Mouse (Mus musculus) urinary bladder, adult 2 months (tissue): ENCODE measurements around the gene Cradd. TPM values are rescaled to one million over a fixed set of nuclear protein-coding genes. Genes with fewer than 3 reads are reported as not detected.

Experiments
- DNase-seq: peaks from one replicate; pipeline ENCODE4 v3.0.0; 2022; ENCODE audit warnings: low spot score
- polyA plus RNA-seq: library from polyadenylated mRNA; depleted of rRNA; stranded (reverse); fragments of >200 nt; gene quantifications from 2 replicates; pipeline ENCODE4 v1.2.3, GENCODE M21; 2012; rRNA removed

The Cradd gene
- 10.7 and 11.4 TPM in 2 replicates for polyA plus RNA-seq

- peak; percentile 60 for DNase-seq
Measured at GRCm38 (mm10) chr10:95323393-95324277, at the start of gene Cradd. TSS of gene Cradd (minus strand) at chr10:95324133.

GRCm38 (mm10) chr10:95373340-95373739, 49.4 kb upstream of the Cradd start:
- no peak for DNase-seq

DNA sequence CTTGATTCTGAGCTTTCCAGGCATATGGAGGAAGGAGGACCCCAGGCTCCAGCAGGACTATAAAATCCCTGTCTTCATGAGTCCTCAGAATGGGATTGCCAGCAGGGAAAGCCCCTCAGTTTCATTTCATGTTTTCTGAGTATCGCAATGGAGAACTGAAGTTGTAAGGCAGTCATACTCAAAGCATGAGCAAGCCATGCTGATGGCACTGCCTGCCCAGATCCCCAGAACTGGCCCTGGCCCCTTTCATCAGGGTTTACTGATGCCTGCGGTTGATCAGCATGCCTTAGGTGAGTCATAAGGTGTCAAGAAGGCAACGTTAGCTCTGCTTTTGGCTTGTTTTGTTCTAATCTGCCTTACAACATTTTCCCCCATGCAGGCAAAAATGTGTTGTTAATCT, 48.0 kb upstream of the Cradd start:
- DNase-seq = no peak

DNA sequence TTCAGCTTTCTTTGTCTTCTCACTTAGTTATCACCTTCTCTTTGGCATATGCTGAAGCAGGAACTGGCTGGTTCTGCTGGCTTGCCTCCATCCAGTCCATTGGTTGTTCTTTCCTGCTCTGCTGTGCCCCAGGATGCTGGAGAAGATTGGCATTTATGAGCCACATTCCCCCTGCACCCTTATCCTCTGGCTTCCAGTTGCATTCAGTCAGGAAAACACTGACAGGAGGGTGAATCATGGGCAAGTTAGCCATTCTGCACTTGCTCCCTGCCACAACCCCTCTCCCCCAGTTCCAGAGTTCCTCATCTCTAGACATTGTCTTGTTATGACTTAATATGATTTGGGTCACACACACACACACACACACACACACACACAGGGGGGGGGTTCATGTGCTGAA, 45.3 kb upstream of the Cradd start:
- DNase-seq = no peak

DNA sequence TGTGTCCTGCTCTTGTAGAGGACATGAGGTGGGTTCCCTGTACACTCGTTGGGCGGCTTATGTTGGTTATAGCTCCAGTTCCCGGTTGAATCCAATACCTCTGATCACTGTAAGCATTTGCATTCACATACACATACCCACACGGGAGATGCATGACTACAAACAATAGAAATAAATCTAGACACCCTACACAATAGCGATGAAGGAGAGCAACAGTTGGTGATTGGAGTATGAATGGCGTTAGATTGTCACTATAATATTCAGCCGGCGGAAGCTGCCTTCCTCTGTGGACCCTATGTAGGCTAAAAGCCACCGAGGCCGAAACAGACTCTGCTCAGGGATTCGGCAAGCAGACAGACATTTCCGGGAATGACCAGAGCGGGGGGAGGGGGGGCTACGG, 44.2 kb upstream of the Cradd start:
- DNase-seq = no peak

DNA sequence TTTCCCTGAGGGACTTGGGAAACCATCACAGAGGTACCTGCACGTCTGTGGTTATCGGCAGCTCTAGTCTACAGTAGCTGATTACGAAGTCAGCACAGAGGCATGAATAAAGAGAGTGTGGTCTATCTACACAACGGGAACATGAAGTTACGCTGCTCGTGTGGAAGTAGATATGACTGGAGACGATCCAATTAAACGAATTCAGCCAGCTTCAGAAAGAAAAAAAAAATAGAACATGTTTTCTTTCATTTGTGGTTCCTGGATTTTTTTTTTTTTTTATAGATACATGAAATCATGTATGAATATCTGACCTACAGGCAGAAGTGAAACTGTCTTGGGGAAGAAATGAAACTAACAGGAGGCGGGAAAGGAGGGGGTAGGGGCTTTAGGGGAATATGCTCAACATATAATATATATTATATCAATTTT, 43.7 kb upstream of the Cradd start:
- no peak for DNase-seq

DNA sequence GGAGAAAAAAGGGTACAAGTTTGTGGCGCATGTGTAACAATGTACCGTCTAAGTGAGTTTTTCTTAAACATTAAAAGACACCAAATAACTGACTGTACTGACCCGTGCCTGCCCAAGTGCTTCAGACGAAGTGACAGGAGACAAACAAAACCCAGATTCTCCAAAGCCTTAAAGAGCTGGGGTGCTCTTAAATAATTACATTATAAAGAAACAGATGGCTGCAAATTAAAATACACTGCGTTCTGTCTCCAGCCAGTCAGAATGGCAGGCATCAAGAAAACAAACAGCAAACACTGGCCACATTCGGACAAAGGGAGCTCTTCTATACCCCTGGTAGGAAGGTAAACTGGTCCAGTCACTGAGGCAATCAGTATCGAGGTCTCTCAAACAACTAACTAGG, 43.3 kb upstream of the Cradd start:
- DNase-seq = no peak

GRCm38 (mm10) chr10:95362326-95362725, 38.4 kb upstream of the Cradd start:
- no peak for DNase-seq

DNA sequence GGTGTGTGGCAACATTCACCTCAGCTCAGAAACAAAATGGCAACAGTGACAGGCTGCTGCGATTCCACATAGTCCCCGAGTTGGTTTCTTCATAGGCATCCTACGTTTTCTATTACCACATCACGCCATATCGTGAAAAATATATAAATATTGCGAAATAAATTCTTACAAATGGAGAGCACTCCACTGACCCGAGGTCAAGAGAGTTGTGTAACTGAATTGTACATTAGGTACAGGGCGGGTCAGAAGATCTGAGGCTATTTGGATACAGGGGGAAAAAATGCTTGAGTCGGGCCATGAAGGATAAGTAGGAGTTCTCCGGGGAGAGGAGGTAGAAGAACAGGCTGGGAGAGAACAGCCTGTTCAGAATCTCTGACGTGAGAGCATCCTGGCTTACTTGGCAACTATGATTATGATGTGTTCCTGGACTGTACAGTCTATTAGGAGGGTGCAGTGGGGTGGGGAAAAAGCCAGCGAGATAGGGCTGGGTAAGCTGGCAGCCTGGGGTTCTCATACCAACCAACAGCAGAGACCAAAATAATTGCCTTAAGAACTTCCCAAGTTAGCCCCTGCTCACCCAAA, 37.4 kb upstream of the Cradd start:
- DNase-seq = no peak

DNA sequence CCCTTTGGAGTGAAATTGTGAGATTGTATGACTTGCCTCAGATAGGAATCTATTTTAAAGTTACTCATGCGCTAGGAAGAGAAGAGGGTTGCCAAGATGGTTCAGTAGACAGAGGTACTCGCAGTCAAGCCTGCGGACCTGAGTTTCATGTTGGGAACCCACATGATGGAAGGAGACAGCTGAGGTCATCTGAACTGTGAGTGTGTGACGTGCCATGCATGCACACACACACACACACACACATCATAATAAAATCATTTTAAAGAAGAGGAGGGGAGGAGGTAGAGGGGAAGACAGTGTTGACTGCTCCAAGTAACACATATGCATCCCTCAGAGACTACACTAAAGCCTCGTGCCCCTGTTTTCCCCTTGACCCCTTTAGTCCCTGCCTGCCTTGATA, 36.1 kb upstream of the Cradd start:
- DNase-seq = no peak

DNA sequence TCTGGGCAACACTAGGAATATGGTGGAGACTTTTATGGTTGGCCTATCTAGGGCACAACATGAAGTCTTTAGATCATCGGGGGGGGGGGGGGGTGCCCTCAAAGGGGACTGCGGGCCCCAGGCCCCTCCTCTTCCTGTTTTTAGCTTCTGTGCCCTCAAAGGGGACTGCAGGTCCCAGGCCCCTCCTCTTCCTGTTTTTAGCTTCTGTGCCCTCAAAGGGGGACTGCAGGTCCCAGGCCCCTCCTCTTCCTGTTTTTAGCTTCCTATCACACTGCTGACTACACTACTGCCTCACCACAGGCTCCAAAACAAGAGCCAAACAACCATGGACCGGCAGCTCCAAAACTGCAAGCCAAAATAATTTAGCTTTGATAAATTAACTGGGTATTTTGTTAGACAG, 33.8 kb upstream of the Cradd start:
- DNase-seq = no peak

GRCm38 (mm10) chr10:95356711-95357110, 32.8 kb upstream of the Cradd start:
- no peak for DNase-seq

DNA sequence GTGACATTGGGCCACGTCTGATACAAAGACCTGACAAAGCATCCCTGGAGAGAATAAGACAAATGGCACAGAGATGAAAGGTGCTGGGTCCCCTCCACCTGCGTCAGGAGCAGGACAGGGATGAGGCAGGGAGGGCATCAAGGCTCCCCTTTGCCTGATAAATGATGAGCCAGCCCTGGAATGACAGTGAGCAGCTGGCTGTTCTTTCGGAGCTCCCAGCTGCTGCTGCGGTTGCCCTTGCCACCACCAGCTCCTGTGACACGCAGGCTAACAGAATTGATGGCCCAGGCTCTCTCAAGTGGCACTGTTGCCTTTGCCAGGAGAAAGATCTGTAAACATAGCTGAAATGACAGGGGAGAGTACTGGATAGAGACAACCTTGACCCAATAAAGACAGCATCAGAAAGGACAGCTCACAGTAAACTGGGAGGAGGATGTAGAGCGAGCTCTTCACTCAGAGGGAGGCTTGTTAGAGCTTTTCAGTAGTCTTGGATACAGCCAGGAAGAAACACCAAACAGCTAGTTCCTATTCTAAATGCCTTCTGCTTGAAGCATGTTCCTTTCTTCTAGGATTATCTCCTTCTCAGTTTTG, 31.8 kb upstream of the Cradd start:
- DNase-seq = no peak

DNA sequence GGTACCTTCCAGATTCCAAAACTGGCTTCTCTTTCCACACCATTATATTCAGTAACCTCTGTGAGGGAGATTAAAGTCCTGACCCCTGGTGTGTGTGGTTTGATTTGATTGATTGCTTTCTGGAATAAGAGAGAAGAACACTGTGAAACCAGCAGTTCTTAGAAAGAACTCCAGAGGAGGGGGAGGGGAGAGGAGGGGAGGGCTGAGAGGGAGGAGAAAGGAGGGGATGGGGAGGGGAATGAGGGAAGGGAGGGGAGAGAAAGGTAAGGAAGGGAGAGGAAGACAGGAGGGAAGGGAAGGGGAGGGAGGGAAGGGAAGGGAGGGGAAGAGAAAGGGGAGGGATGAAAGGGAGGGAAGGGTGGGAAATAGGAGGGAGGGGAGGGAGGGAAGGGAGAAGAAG, 30.7 kb upstream of the Cradd start:
- DNase-seq = no peak

DNA sequence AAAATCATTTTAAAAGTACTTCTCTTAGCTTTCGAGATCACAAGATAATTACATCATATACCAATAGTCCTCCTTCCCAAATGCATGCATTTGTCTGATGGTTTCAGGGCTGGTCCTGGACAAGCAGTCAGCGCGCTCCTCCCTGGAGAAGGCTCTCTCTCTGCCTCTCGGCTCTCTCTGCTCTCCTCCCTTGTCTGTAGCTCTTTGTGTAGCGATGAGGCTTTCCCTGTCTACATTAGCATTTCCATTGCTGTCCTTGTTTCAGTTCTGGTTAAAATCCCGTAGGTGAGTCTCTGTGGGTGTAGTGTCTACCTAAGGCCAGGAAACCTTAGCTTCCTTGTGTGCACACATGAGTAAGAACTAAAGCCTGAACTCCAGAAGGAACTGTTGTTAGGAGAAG, 30.1 kb upstream of the Cradd start:
- no peak for DNase-seq

DNA sequence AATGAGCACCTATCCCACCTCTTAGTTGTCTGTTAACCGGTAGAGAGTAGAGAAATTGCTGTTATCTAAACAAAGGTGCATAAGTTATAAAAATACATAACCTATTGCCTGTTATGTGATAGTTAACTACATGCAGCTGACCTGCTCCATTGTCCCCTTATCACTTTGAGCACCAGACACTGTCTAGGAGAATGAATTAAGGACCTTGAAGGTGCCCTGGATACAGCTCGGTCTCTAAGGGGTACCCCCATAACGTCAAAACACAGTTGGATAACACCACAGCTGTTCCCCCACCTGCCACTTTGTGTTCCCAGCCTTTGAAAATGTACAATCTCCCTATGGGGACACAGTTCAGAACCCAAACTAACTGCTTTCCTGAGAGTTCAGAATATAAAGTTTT, 24.5 kb upstream of the Cradd start:
- DNase-seq = no peak

DNA sequence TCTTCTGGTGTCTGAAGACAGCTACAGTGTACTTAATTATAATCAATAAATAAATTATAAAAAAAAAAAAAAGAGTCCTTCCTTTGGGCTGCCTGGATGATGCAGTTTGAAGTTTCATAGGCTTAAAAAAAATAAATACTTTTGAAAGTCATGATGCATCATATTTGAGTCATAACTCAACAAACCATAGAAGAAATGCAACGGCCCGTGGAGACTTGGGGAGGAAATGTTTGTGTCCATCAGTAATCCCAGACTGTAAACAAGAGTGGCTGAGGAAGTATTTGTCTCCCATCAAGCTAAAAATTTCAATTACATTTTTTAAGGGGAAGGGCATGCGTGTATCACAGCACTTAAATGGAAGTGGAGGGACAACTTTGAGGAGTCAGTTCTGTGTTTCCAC, 23.8 kb upstream of the Cradd start:
- DNase-seq = no peak

GRCm38 (mm10) chr10:95342833-95343590, 19.1 kb upstream of the Cradd start:
- DNase-seq = no peak

DNA sequence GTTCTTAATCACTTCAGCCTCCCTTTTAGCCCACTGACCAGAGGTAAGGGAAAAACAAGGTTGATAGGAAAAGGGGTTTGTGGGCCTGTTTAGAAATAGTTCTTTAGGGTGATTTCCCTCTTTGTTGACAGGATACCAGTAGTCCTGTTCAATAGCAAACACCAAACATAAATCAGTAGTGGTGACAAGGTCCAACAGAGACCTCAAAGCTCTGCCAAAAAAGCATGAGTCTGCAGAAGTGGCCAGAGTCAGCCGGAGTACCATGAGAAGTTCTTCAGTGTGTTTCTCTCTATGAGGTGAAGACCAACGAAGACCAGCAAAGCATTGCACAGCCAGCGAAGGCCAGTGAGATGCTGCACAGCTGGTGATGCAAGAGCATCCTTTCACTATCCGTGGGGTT, 16.7 kb upstream of the Cradd start:
- no peak for DNase-seq

- DNase-seq = no peak
Measured at GRCm38 (mm10) chr10:95337589-95337988, 13.7 kb upstream of the Cradd start.

GRCm38 (mm10) chr10:95336781-95337544, 13.0 kb upstream of the Cradd start:
- DNase-seq = no peak

DNA sequence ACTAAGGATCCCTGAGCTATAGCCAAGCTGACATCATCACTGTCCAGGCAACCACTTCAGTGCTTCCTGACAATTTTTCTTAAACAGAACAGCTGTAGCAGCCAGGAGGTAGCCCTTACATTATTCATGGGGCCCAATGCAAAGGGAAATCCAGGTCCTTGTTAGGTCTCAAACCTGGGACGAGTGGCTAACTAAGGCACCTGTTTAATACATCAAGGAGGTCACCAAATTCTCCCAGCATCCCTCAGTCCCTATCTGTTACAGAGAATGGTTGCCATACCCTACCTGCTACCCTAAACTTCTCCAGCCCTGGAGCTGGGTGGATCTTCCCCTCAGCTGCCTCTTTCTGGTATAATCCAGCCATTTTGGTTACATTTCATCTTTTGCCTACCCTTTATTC, 10.9 kb upstream of the Cradd start:
- no peak for DNase-seq
